Mouse (Mus musculus) stomach, embryonic 15.5 days (tissue): ENCODE data around the gene Nlgn3. TPM values are rescaled to one million over a fixed set of nuclear protein-coding genes. Genes with fewer than 3 reads are reported as not detected.
"Not testable (repeated sequence)": the region's sequence is repeated elsewhere in the genome, so short reads cannot be mapped to it uniquely, and the experiment has no call there.

ENCODE experiments used
- ATAC-seq: fragments of 200-750 bp; cut with Nextera tagmentation; 2 replicates; pipeline ENCODE4 v1.8.0; 2017; ENCODE audit warnings: low read depth, moderate number of reproducible peaks, moderate TSS enrichment; ENCODE audit not compliant: insufficient read depth, low FRiP score
- H3K27ac ChIP-seq: fragments of 300-500 bp; sonication (generic); 2 replicates; pipeline ENCODE4 v1.5.1; 2015; ENCODE audit warnings: mild to moderate bottlenecking, inconsistent platforms
- H3K27me3 ChIP-seq: fragments of 300-500 bp; sonication (generic); replicated peaks from 2 replicates; pipeline ENCODE4 v1.6.1; 2015; ENCODE audit warnings: inconsistent platforms
- H3K36me3 ChIP-seq: fragments of 300-500 bp; sonication (generic); 2 replicates; pipeline ENCODE4 v1.6.1; 2015; ENCODE audit warnings: inconsistent platforms
- H3K4me1 ChIP-seq: fragments of 300-500 bp; sonication (generic); 2 replicates; pipeline ENCODE4 v1.6.1; 2015; ENCODE audit warnings: inconsistent platforms
- H3K4me2 ChIP-seq: fragments of 300-500 bp; sonication (generic); 2 replicates; pipeline ENCODE4 v1.6.1; 2015; ENCODE audit warnings: mild to moderate bottlenecking, inconsistent platforms
- H3K4me3 ChIP-seq: fragments of 300-500 bp; sonication (generic); replicated peaks from 2 replicates; pipeline ENCODE4 v1.5.1; 2015; ENCODE audit warnings: inconsistent platforms
- H3K9ac ChIP-seq: fragments of 300-500 bp; sonication (generic); 2 replicates; pipeline ENCODE4 v1.6.1; 2015; ENCODE audit warnings: inconsistent platforms
- H3K9me3 ChIP-seq: fragments of 300-500 bp; sonication (generic); 2 replicates; pipeline ENCODE4 v1.6.1; 2016; ENCODE audit warnings: inconsistent platforms
- WGBS: fragments of 180-500 bp; shearing (Covaris S2); methylation state at CpG from one replicate; pipeline ENCODE4 v1.1.7; 2015; 5-methylcytosine and 5-hydroxymethylcytosine counted together
- polyA plus RNA-seq: library from polyadenylated mRNA; unstranded; fragments of >200 nt; fragmentation: Nextera tagmentation; extraction: Ambion mirVana; gene quantifications from 2 replicates; pipeline ENCODE4 v1.2.1, GENCODE M21; 2015

Gene Nlgn3
- polyA plus RNA-seq, 1 experiment from 2014 or later: 4.7 TPM

DNA sequence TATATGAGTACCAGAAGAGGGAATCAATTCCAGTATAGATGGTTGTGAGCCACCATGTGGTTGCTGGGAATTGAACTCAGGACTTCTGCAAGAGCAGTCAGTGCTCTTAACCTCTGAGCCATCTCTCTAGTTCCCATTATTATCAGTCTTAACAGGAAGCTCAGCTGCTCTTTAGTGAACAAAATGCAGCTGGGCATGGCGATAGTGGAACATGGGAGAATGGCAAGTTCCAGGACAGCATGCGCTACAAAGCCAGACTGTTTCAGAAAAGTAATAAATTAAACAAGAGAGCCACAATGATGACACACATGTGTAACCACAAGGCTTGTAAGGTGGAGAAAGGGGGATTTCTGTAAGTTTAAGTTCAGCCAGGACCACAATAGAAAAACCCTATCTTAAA lies 46.5 kb downstream of the Nlgn3 start:
- ATAC-seq: no peak
- Histone ChIP-seq H3K27ac (no peak overlapping the region), H3K9me3 (no peaks in the 10 kb centered on the region), H3K4me3 (no peak overlapping the region), H3K27me3 (no peaks in the 10 kb centered on the region), H3K4me2 (no peak overlapping the region), H3K36me3 (no peaks in the 10 kb centered on the region), H3K9ac (no peak overlapping the region), H3K4me1 (no peaks in the 10 kb centered on the region)
- WGBS: 84% methylated on average over 2 of the region's 2 CpGs

DNA sequence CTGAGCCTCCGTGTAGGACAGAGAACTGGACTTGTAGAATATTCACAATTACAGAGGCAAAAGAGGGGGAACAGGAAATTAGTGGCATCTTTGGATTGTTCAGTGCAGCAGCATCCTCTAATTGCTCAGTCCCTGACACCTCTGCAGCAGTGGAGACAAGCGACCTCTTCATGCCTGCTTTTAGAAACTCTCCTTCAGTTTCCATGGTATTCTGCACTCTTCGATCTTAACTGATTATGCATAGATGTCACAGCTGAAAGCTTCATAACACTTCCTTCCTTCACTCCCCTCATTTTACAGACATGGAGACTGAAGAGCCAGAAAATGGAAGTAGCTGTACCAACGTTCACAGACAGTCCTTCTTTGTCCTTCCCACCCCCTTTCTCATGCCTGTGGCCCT lies 47.5 kb downstream of the Nlgn3 start:
- Histone ChIP-seq H3K27me3 (no peaks in the 10 kb centered on the region), H3K36me3 (no peaks in the 10 kb centered on the region), H3K4me2 (no peak overlapping the region), H3K4me3 (no peak overlapping the region), H3K4me1 (no peaks in the 10 kb centered on the region), H3K9me3 (no peaks in the 10 kb centered on the region), H3K9ac (no peak overlapping the region), H3K27ac (no peak overlapping the region)
- WGBS: 58% methylated on average over 4 of the region's 4 CpGs
- no peak for ATAC-seq

- H3K27ac ChIP-seq: no peak overlapping the region
- H3K4me2 ChIP-seq: no peak overlapping the region
- no peak for ATAC-seq
- H3K4me3 ChIP-seq: no peak overlapping the region
- no peaks in the 10 kb centered on the region for H3K36me3 ChIP-seq
- no peaks in the 10 kb centered on the region for H3K9me3 ChIP-seq
- 53% methylated on average over 4 of the region's 4 CpGs for WGBS
- H3K4me1 ChIP-seq: no peaks in the 10 kb centered on the region
- no peaks in the 10 kb centered on the region for H3K27me3 ChIP-seq
- H3K9ac ChIP-seq: no peak overlapping the region
These were observed 52.2 kb downstream of the Nlgn3 start for GRCm38 (mm10) chrX:101351188-101351587.

DNA sequence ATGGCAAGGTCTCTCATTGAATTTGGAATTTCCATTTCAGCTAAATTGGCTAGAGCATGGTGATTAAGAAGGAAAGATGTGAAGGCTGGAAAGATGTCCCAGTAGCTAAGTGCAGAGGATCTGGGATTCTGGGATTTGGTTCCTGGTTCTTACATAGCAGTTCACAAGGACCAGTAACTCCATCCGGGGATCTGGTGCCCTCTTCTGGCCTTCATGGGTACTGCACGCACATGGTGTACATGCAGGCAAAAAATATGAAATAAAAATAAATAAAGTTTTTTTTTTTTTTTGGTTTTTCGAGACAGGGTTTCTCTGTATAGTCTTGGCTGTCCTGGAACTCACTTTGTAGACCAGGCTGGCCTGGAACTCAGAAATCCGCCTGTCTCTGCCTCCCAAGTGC lies 59.9 kb downstream of the Nlgn3 start:
- H3K27ac ChIP-seq, H3K27me3 ChIP-seq, ATAC-seq, H3K4me2 ChIP-seq, H3K4me3 ChIP-seq, H3K36me3 ChIP-seq, H3K9ac ChIP-seq, H3K4me1 ChIP-seq, H3K9me3 ChIP-seq: not testable (repeated sequence)
- 63% methylated on average over 4 of the region's 4 CpGs for WGBS

DNA sequence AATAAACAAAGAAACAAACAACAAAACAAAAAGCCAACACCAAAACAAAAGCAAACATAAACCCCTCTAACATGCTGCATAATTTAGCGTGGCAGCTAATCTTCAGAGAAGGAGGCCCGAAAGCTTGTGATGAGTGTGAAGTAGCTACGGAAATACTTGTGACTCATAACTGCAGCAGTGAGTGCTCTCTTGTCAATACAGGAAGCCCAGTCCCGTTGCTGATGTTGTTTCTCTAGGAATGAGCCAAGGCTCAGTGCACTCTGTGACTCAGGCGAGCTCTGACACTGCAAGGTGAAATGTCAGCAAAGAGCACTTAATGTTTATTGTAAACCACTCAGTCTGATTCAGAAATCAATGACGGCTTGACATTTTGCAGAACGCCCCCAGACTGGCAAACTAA lies 70.0 kb downstream of the Nlgn3 start:
- no peak overlapping the region for H3K27ac ChIP-seq

GRCm38 (mm10) chrX:101370573-101370972 lies 71.6 kb downstream of the Nlgn3 start:
- H3K27me3 ChIP-seq: no peaks in the 10 kb centered on the region
- no peak overlapping the region for H3K27ac ChIP-seq
- no peaks in the 10 kb centered on the region for H3K4me1 ChIP-seq
- H3K4me2 ChIP-seq: no peak overlapping the region
- no peak overlapping the region for H3K9ac ChIP-seq
- H3K36me3 ChIP-seq: no peaks in the 10 kb centered on the region
- no peak overlapping the region for H3K4me3 ChIP-seq
- no peaks in the 10 kb centered on the region for H3K9me3 ChIP-seq
- 56% methylated on average over 3 of the region's 3 CpGs for WGBS
- ATAC-seq: no peak

More for the DNA sequence above, 70.0 kb downstream of the Nlgn3 start:
- H3K4me2 ChIP-seq: no peak overlapping the region
- H3K27me3 ChIP-seq: no peaks in the 10 kb centered on the region
- 43% methylated on average over 7 of the region's 7 CpGs for WGBS
- no peak overlapping the region for H3K9ac ChIP-seq
- H3K4me1 ChIP-seq: no peaks in the 10 kb centered on the region
- no peak for ATAC-seq
- H3K9me3 ChIP-seq: no peaks in the 10 kb centered on the region
- no peaks in the 10 kb centered on the region for H3K36me3 ChIP-seq
- no peak overlapping the region for H3K4me3 ChIP-seq

- no peak overlapping the region for H3K4me2 ChIP-seq
- no peaks in the 10 kb centered on the region for H3K36me3 ChIP-seq
- no peaks in the 10 kb centered on the region for H3K9me3 ChIP-seq
- no peak for ATAC-seq
- no peaks in the 10 kb centered on the region for H3K4me1 ChIP-seq
- no peak overlapping the region for H3K9ac ChIP-seq
- H3K27me3 ChIP-seq: no peaks in the 10 kb centered on the region
- H3K27ac ChIP-seq: no peak overlapping the region
- H3K4me3 ChIP-seq: no peak overlapping the region
- WGBS: 65% methylated on average over 5 of the region's 5 CpGs
These were observed 74.0 kb downstream of the Nlgn3 start for GRCm38 (mm10) chrX:101372946-101373345.

Other genes with a start within 250 kb of the Nlgn3 start
- gene Tex11, start 239.5 kb upstream of the Nlgn3 start, polyA plus RNA-seq: 0.13 and 0.14 TPM in 2 replicates
- 2.7 and 2.8 TPM in 2 replicates for gene Slc7a3, start 213.1 kb upstream of the Nlgn3 start, polyA plus RNA-seq
- 47.7 and 51.8 TPM in 2 replicates for gene Snx12, start 76.6 kb upstream of the Nlgn3 start, polyA plus RNA-seq
- 2.1 TPM in 2 replicates for gene Foxo4, start 44.6 kb upstream of the Nlgn3 start, polyA plus RNA-seq
- gene Gm614, start 35.2 kb upstream of the Nlgn3 start, polyA plus RNA-seq: not detected in 2 replicates
- 13.5 and 13.9 TPM in 2 replicates for gene Il2rg, start 30.9 kb upstream of the Nlgn3 start, polyA plus RNA-seq
- gene Gm20489, start 30.1 kb upstream of the Nlgn3 start, polyA plus RNA-seq: not detected in 2 replicates
- gene Med12, start 25.1 kb upstream of the Nlgn3 start, polyA plus RNA-seq: 23.7 and 29.6 TPM in 2 replicates
- 29.2 and 32.0 TPM in 2 replicates for gene Gjb1, start 77.2 kb downstream of the Nlgn3 start, polyA plus RNA-seq
- 24.8 and 26.8 TPM in 2 replicates for gene Zmym3, start 121.7 kb downstream of the Nlgn3 start, polyA plus RNA-seq
- gene Nono, start 130.2 kb downstream of the Nlgn3 start, polyA plus RNA-seq: 325 and 355 TPM in 2 replicates
- gene Itgb1bp2, start 149.9 kb downstream of the Nlgn3 start, polyA plus RNA-seq: 1.8 and 4.2 TPM in 2 replicates
- gene Taf1, start 233.6 kb downstream of the Nlgn3 start, polyA plus RNA-seq: 11.9 and 13.7 TPM in 2 replicates